Mouse (Mus musculus) naive thymus-derived CD4-positive, alpha-beta T cell, adult 2 months (primary cell): ENCODE results near the gene Fbxo47.

ENCODE experiments used
- DNase-seq: peaks from one replicate; pipeline ENCODE4 v3.0.0-alpha.2; 2011; ENCODE audit warnings: low read depth

Fbxo47 gene

GRCm38 (mm10) chr11:97883918-97884600 is at the start of gene Fbxo47:
Gene Fbxo47, minus strand, starts transcription at chr11:97884154.
- peak; percentile 98 for DNase-seq

GRCm38 (mm10) chr11:97933553-97933952 is 49.6 kb upstream of the Fbxo47 start:
- DNase-seq, result no peak

- no peak for DNase-seq
These were observed 45.0 kb upstream of the Fbxo47 start for GRCm38 (mm10) chr11:97928905-97929304.

- no peak for DNase-seq
These were observed 40.3 kb upstream of the Fbxo47 start for GRCm38 (mm10) chr11:97924217-97924616.

GRCm38 (mm10) chr11:97923639-97924038 is 39.7 kb upstream of the Fbxo47 start:
- no peak for DNase-seq

GRCm38 (mm10) chr11:97915974-97916503 is 32.1 kb upstream of the Fbxo47 start:
- no peak for DNase-seq

- no peak for DNase-seq
These were observed 31.5 kb upstream of the Fbxo47 start for GRCm38 (mm10) chr11:97915471-97915870.

- no peak for DNase-seq
These were observed 29.2 kb upstream of the Fbxo47 start for GRCm38 (mm10) chr11:97913111-97913510.

GRCm38 (mm10) chr11:97908634-97909348 is 24.8 kb upstream of the Fbxo47 start:
- DNase-seq, result no peak

- DNase-seq, result no peak
These were observed 24.0 kb upstream of the Fbxo47 start for GRCm38 (mm10) chr11:97907935-97908334.

- no peak for DNase-seq
These were observed 23.0 kb upstream of the Fbxo47 start for GRCm38 (mm10) chr11:97906905-97907304.

- DNase-seq, result no peak
These were observed 22.0 kb upstream of the Fbxo47 start for GRCm38 (mm10) chr11:97905941-97906340.

GRCm38 (mm10) chr11:97905540-97905939 is 21.6 kb upstream of the Fbxo47 start:
- DNase-seq, result peak; percentile 74

GRCm38 (mm10) chr11:97904801-97905200 is 20.8 kb upstream of the Fbxo47 start:
- DNase-seq, result no peak

GRCm38 (mm10) chr11:97901806-97902205 is 17.9 kb upstream of the Fbxo47 start:
- no peak for DNase-seq

GRCm38 (mm10) chr11:97899822-97900221 is 15.9 kb upstream of the Fbxo47 start:
- DNase-seq, result peak; percentile 93

- DNase-seq, result no peak
These were observed 13.7 kb upstream of the Fbxo47 start for GRCm38 (mm10) chr11:97897568-97898185.

- no peak for DNase-seq
These were observed 12.7 kb upstream of the Fbxo47 start for GRCm38 (mm10) chr11:97896655-97897054.

GRCm38 (mm10) chr11:97891821-97892220 is 7.9 kb upstream of the Fbxo47 start:
- no peak for DNase-seq

- no peak for DNase-seq
These were observed 1.5 kb upstream of the Fbxo47 start for GRCm38 (mm10) chr11:97885296-97885915.

GRCm38 (mm10) chr11:97884601-97885185 is 739 bp upstream of the Fbxo47 start:
- DNase-seq, result no peak

- DNase-seq, result peak; percentile 94
These were observed 424 bp downstream of the Fbxo47 start for GRCm38 (mm10) chr11:97883542-97883917.
